Mouse (Mus musculus): Measurements from ENCODE around the gene Shisal2a. TPM values are rescaled to one million over a fixed set of nuclear protein-coding genes. Genes with fewer than 3 reads are reported as not detected.

The Shisal2a gene
- polyA plus RNA-seq, 1 experiment from 2014 or later = 3.2 TPM

- no peak overlapping the region for H3K9ac ChIP-seq
- H3K27me3 ChIP-seq (replicated peaks) = no peaks in the 10 kb centered on the region
- 91% methylated on average over 10 of the region's 10 CpGs for WGBS
- H3K36me3 ChIP-seq = peaks cover 4% of the 10 kb centered on the region; the same call in 1 of the 2 replicates
- H3K27ac ChIP-seq = no peak overlapping the region
- H3K4me1 ChIP-seq = no peaks in the 10 kb centered on the region
- H3K4me3 ChIP-seq = no peak overlapping the region
- H3K4me2 ChIP-seq (replicated peaks) = no peak overlapping the region
- H3K9me3 ChIP-seq = no peaks in the 10 kb centered on the region
- ATAC-seq (ENCODE audit: low FRiP score, low read depth) = no peak
Measured at GRCm38 (mm10) chr4:108400395-108400794, 17.2 kb upstream of the Shisal2a start.

DNA sequence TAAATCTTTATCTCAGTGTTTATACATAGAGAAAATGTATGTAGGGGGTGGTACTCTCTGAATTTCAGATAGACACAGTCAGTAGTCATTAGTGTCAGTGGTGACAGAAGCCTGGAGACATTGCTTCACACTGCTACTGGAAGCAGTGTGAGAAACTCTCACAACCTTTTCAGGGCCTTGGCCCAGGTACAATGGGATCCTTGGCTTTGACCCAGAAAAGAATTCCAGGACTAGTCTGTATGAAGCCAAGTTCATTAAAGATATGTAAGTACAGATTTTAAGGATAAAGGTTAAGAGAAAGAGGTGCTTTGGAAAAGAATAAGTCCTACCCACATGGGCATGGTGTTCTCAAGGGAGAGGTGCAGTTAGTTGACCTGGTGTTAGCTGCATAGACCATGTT lies 11.1 kb upstream of the Shisal2a start:
- no peaks in the 10 kb centered on the region; the same call in 1 of the 2 replicates for H3K9me3 ChIP-seq
- no peaks in the 10 kb centered on the region for H3K36me3 ChIP-seq
- no peak overlapping the region for H3K27ac ChIP-seq
- no peak overlapping the region for H3K9ac ChIP-seq
- H3K4me2 ChIP-seq (replicated peaks) = no peak overlapping the region
- no peak overlapping the region for H3K4me3 ChIP-seq
- no peaks in the 10 kb centered on the region for H3K4me1 ChIP-seq
- H3K27me3 ChIP-seq (replicated peaks) = no peaks in the 10 kb centered on the region
- ATAC-seq (ENCODE audit: low FRiP score, low read depth) = no peak

DNA sequence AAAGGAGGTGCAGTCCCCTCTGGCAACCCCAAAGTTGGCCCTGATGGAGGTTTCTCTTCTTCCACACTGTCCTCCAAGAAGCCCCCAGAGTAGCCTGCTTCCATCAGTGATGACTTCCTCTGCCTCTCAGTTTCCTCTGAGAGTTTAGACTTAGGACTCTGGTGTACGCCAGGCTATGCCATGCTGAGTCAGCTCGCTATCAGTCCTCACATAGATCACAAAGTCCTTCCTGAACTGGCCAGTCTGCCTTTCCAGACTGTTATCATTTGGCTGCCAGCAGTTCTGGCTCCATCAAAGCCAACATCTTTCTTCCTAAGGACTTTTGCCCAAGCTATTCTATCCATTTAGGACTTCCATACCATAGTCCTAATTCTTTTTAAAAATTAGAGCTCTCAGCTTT lies 9.4 kb upstream of the Shisal2a start:
- 77% methylated on average over 2 of the region's 2 CpGs for WGBS
- Histone ChIP-seq H3K9me3 (no peaks in the 10 kb centered on the region; the same call in 1 of the 2 replicates), H3K4me1 (peaks cover 8% of the 10 kb centered on the region; the same call in 1 of the 2 replicates), H3K27me3 (replicated peaks) (no peaks in the 10 kb centered on the region), H3K9ac (no peak overlapping the region), H3K27ac (no peak overlapping the region), H3K4me2 (replicated peaks) (no peak overlapping the region), H3K36me3 (no peaks in the 10 kb centered on the region), H3K4me3 (no peak overlapping the region)
- no peak for ATAC-seq (ENCODE audit: low FRiP score, low read depth)

- ATAC-seq (ENCODE audit: low FRiP score, low read depth) = no peak
- Histone ChIP-seq H3K36me3 (no peaks in the 10 kb centered on the region), H3K9ac (no peak overlapping the region), H3K4me1 (peaks cover 14% of the 10 kb centered on the region; the same call in 1 of the 2 replicates), H3K4me3 (no peak overlapping the region), H3K27ac (no peak overlapping the region), H3K27me3 (replicated peaks) (no peaks in the 10 kb centered on the region), H3K9me3 (no peaks in the 10 kb centered on the region; the same call in 1 of the 2 replicates), H3K4me2 (replicated peaks) (no peak overlapping the region)
- WGBS = 84% methylated on average over 5 of the region's 5 CpGs
Measured at GRCm38 (mm10) chr4:108391124-108391523, 8.0 kb upstream of the Shisal2a start.

GRCm38 (mm10) chr4:108388741-108389140 lies 5.6 kb upstream of the Shisal2a start:
- peaks cover 9% of the 10 kb centered on the region for H3K27me3 ChIP-seq (replicated peaks)
- ATAC-seq (ENCODE audit: low FRiP score, low read depth) = no peak

GRCm38 (mm10) chr4:108387681-108388253 lies 4.6 kb upstream of the Shisal2a start:
- H3K36me3 ChIP-seq = no peaks in the 10 kb centered on the region
- no peak overlapping the region for H3K27ac ChIP-seq
- peaks cover 15% of the 10 kb centered on the region for H3K27me3 ChIP-seq (replicated peaks)
- no peaks in the 10 kb centered on the region for H3K9me3 ChIP-seq
- peak overlapping the region; percentile 25 for H3K4me3 ChIP-seq
- peaks cover 20% of the 10 kb centered on the region for H3K4me1 ChIP-seq
- ATAC-seq (ENCODE audit: low FRiP score, low read depth) = peak; percentile 65; the same call in 1 of the 2 replicates
- H3K4me2 ChIP-seq (replicated peaks) = peak overlapping the region; percentile 58
- 11% methylated on average over 18 of the region's 18 CpGs for WGBS
- peak overlapping the region; percentile 56 for H3K9ac ChIP-seq

More at GRCm38 (mm10) chr4:108388741-108389140, 5.6 kb upstream of the Shisal2a start:
- Histone ChIP-seq H3K4me1 (peaks cover 14% of the 10 kb centered on the region; the same call in 1 of the 2 replicates), H3K9me3 (no peaks in the 10 kb centered on the region), H3K36me3 (no peaks in the 10 kb centered on the region), H3K9ac (no peak overlapping the region), H3K27ac (no peak overlapping the region), H3K4me3 (no peak overlapping the region), H3K4me2 (replicated peaks) (no peak overlapping the region)
- WGBS = 80% methylated on average over 3 of the region's 3 CpGs

GRCm38 (mm10) chr4:108387106-108387505 lies 4.0 kb upstream of the Shisal2a start:
- no peaks in the 10 kb centered on the region for H3K36me3 ChIP-seq
- H3K4me2 ChIP-seq (replicated peaks) = peak overlapping the region; percentile 58
- peak; percentile 69; the same call in 1 of the 2 replicates for ATAC-seq (ENCODE audit: low FRiP score, low read depth)
- peaks cover 20% of the 10 kb centered on the region for H3K27me3 ChIP-seq (replicated peaks)
- peak overlapping the region; percentile 56; the same call in 1 of the 2 replicates for H3K9ac ChIP-seq
- no peaks in the 10 kb centered on the region for H3K9me3 ChIP-seq
- WGBS = 48% methylated on average over 4 of the region's 4 CpGs
- H3K27ac ChIP-seq = peak overlapping the region; percentile 32; the same call in 1 of the 2 replicates
- no peak overlapping the region for H3K4me3 ChIP-seq
- peaks cover 21% of the 10 kb centered on the region for H3K4me1 ChIP-seq

GRCm38 (mm10) chr4:108386087-108386486 lies 2.9 kb upstream of the Shisal2a start:
- H3K36me3 ChIP-seq = no peaks in the 10 kb centered on the region
- H3K4me2 ChIP-seq (replicated peaks) = no peak overlapping the region
- H3K4me1 ChIP-seq = peaks cover 21% of the 10 kb centered on the region
- 38% methylated on average over 1 of the region's 1 CpGs for WGBS
- no peak overlapping the region for H3K27ac ChIP-seq
- ATAC-seq (ENCODE audit: low FRiP score, low read depth) = no peak
- no peak overlapping the region for H3K4me3 ChIP-seq
- no peaks in the 10 kb centered on the region for H3K9me3 ChIP-seq
- H3K27me3 ChIP-seq (replicated peaks) = peaks cover 23% of the 10 kb centered on the region
- no peak overlapping the region for H3K9ac ChIP-seq

GRCm38 (mm10) chr4:108380146-108380545 lies 3.0 kb downstream of the Shisal2a start:
- no peak overlapping the region for H3K4me2 ChIP-seq (replicated peaks)
- no peaks in the 10 kb centered on the region for H3K36me3 ChIP-seq
- no peak overlapping the region for H3K9ac ChIP-seq
- peaks cover 12% of the 10 kb centered on the region for H3K4me1 ChIP-seq
- H3K9me3 ChIP-seq = no peaks in the 10 kb centered on the region
- ATAC-seq (ENCODE audit: low FRiP score, low read depth) = no peak
- no peak overlapping the region for H3K4me3 ChIP-seq
- no peak overlapping the region for H3K27ac ChIP-seq
- WGBS = 33% methylated on average over 1 of the region's 1 CpGs
- peaks cover 23% of the 10 kb centered on the region for H3K27me3 ChIP-seq (replicated peaks)

- Histone ChIP-seq H3K36me3 (no peaks in the 10 kb centered on the region), H3K4me1 (peaks cover 12% of the 10 kb centered on the region), H3K27me3 (replicated peaks) (peaks cover 21% of the 10 kb centered on the region), H3K9me3 (no peaks in the 10 kb centered on the region), H3K9ac (no peak overlapping the region), H3K27ac (no peak overlapping the region), H3K4me3 (no peak overlapping the region), H3K4me2 (replicated peaks) (no peak overlapping the region)
- ATAC-seq (ENCODE audit: low FRiP score, low read depth) = no peak
- WGBS = 80% methylated on average over 3 of the region's 3 CpGs
Measured at GRCm38 (mm10) chr4:108379476-108379875, 3.7 kb downstream of the Shisal2a start.

DNA sequence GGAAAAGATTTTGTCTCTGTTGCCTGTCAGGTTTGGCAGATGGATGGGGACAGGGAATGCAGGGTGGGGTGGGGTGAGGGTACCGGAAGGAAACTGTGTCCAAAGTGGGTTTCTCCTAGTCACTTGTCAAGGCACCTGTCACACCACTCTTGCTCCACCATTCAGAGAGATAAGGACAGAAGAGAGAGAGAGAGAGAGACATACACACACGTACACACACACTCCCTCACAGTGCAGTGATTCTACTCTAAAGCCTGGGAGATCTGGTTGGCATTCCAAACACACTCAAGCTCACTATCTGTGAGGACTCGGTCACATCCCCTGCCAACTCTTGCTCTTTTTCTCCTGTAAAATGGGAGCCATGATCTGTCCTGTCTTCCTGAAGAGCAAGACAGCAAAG lies 11.0 kb downstream of the Shisal2a start:
- WGBS = 82% methylated on average over 3 of the region's 3 CpGs
- no peak overlapping the region for H3K4me3 ChIP-seq
- H3K9ac ChIP-seq = no peak overlapping the region

GRCm38 (mm10) chr4:108371421-108371820 lies 11.7 kb downstream of the Shisal2a start:
- H3K4me3 ChIP-seq = no peak overlapping the region
- H3K27ac ChIP-seq = no peak overlapping the region
- no peak overlapping the region for H3K9ac ChIP-seq
- H3K27me3 ChIP-seq (replicated peaks) = no peaks in the 10 kb centered on the region
- no peak for ATAC-seq (ENCODE audit: low FRiP score, low read depth)
- H3K9me3 ChIP-seq = no peaks in the 10 kb centered on the region
- WGBS = 92% methylated on average over 3 of the region's 3 CpGs
- no peaks in the 10 kb centered on the region for H3K36me3 ChIP-seq
- H3K4me2 ChIP-seq (replicated peaks) = no peak overlapping the region
- no peaks in the 10 kb centered on the region for H3K4me1 ChIP-seq

More for the DNA sequence above, 11.0 kb downstream of the Shisal2a start:
- H3K36me3 ChIP-seq = no peaks in the 10 kb centered on the region
- no peak overlapping the region for H3K27ac ChIP-seq
- H3K27me3 ChIP-seq (replicated peaks) = no peaks in the 10 kb centered on the region
- no peaks in the 10 kb centered on the region for H3K4me1 ChIP-seq
- no peaks in the 10 kb centered on the region for H3K9me3 ChIP-seq
- no peak for ATAC-seq (ENCODE audit: low FRiP score, low read depth)
- no peak overlapping the region for H3K4me2 ChIP-seq (replicated peaks)

DNA sequence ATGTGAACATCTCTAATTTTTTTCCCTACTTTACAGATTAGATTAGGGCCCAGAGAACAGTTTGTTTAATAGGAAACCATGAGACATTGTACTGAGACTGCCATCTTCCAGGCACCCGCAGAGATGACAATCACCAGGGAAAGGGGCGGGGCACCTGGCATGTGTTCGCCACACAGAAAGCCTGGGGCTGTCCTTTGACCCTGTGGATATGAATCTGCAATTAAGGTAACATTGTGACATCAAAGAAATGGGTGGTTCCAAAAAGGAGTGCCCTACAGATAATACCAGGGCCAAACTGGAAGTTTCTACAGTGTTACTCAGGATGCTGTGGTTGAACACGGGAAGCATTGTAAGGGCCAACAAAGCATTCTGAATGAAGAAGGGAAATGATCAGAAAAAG lies 12.7 kb downstream of the Shisal2a start:
- WGBS = 64% methylated on average over 4 of the region's 4 CpGs
- no peak for ATAC-seq (ENCODE audit: low FRiP score, low read depth)
- no peaks in the 10 kb centered on the region for H3K27me3 ChIP-seq (replicated peaks)

More for the DNA sequence above, 12.7 kb downstream of the Shisal2a start:
- Histone ChIP-seq H3K4me3 (no peak overlapping the region), H3K9ac (no peak overlapping the region), H3K9me3 (no peaks in the 10 kb centered on the region), H3K4me1 (no peaks in the 10 kb centered on the region), H3K36me3 (no peaks in the 10 kb centered on the region), H3K27ac (no peak overlapping the region), H3K4me2 (replicated peaks) (no peak overlapping the region)

Measured in neural tube, embryonic 12.5 days (tissue).